ENCODE assay signal across 9 mouse cellular contexts in genomic region chr17:34911945-34912351, GRCm38 (mm10). TPM values are rescaled to one million over a fixed set of nuclear protein-coding genes. Genes with fewer than 3 reads are reported as not detected.
DNase-seq lines count a peak whose midpoint lies in the region; ATAC-seq and TF ChIP-seq lines count a peak whose summit lies in the region.
"Had no signal": no experiment of that assay in that cellular context is flagged by ENCODE, and none has a peak within 500 bp of the region (broad histone marks: within the 10 kb centered on the region; RNA-seq: fewer than 3 reads in every experiment).

No protein-coding gene starts in this region.

- no peak overlapping the region for H3K4me3 ChIP-seq in embryonic facial prominence, embryonic 11.5 days (ENCODE audit: low read depth, low read length)
- H3K4me3 ChIP-seq in heart, postnatal 0 days (ENCODE audit: low read depth, low read length): no peak overlapping the region
- no peak overlapping the region for H3K4me3 ChIP-seq in lung, embryonic 16.5 days (ENCODE audit: low read length)

- H3K4me2 ChIP-seq in embryonic facial prominence, embryonic 11.5 days (ENCODE audit: low read depth, low read length): no peak overlapping the region
- no peak overlapping the region for H3K4me2 ChIP-seq in heart, postnatal 0 days (ENCODE audit: low read depth, low read length)
- H3K4me2 ChIP-seq in lung, embryonic 16.5 days (ENCODE audit: low read depth, low read length): no peak overlapping the region

- H3K27ac ChIP-seq in embryonic facial prominence, embryonic 11.5 days (replicated peaks; ENCODE audit: low read depth, low read length): no peak overlapping the region
- no peak overlapping the region for H3K27ac ChIP-seq in heart, postnatal 0 days (ENCODE audit: low read depth)
- no peak overlapping the region for H3K27ac ChIP-seq in lung, embryonic 16.5 days (ENCODE audit: low read length)

- H3K27me3 ChIP-seq in embryonic facial prominence, embryonic 11.5 days (ENCODE audit: control insufficient read depth, insufficient read depth, low read length): no peaks in the 10 kb centered on the region
- no peaks in the 10 kb centered on the region for H3K27me3 ChIP-seq in heart, postnatal 0 days (ENCODE audit: control insufficient read depth, insufficient read depth, low read length)
- H3K27me3 ChIP-seq in lung, embryonic 16.5 days (ENCODE audit: control insufficient read depth, insufficient read depth, low read depth, low read length): no peaks in the 10 kb centered on the region

- 53% methylated on average over 5 of the region's 5 CpGs for WGBS in embryonic facial prominence, embryonic 11.5 days
- WGBS in heart, postnatal 0 days: 51% methylated on average over 5 of the region's 5 CpGs
- 44% methylated on average over 5 of the region's 5 CpGs for WGBS in lung, embryonic 16.5 days

- peak; percentile 37; the same call in 1 of the 2 replicates for ATAC-seq in embryonic facial prominence, embryonic 11.5 days (replicated peaks; ENCODE audit: insufficient number of reproducible peaks, low FRiP score, low TSS enrichment, low read depth)
- ATAC-seq in heart, postnatal 0 days (ENCODE audit: insufficient read depth, low read depth): peak; percentile 73
- ATAC-seq in lung, embryonic 16.5 days (ENCODE audit: low read depth): peak; percentile 53

- peak; percentile 89 for TF ChIP-seq CTCF in heart, postnatal 0 days (IDR thresholded peaks at IDR 0.05; ENCODE audit: low read depth)

- peaks cover 19% of the 10 kb centered on the region for H3K36me3 ChIP-seq in embryonic facial prominence, embryonic 11.5 days (replicated peaks; ENCODE audit: control insufficient read depth, insufficient read depth, low read depth, low read length)
- H3K36me3 ChIP-seq in heart, postnatal 0 days (replicated peaks; ENCODE audit: control insufficient read depth, insufficient read depth, low read length): peaks cover 72% of the 10 kb centered on the region
- peaks cover 63% of the 10 kb centered on the region for H3K36me3 ChIP-seq in lung, embryonic 16.5 days (ENCODE audit: control insufficient read depth, insufficient read depth, low read length)

- peak; percentile 94 for DNase-seq in CD4-positive, CD25-positive, alpha-beta regulatory T cell, adult 2 months (ENCODE audit: low read depth, low spot score)
- peak; percentile 91 for DNase-seq in adrenal gland, postnatal 14 days
- DNase-seq in embryonic facial prominence, embryonic 11.5 days (ENCODE audit: low spot score): peak; percentile 72
- peak; percentile 43 for DNase-seq in heart, postnatal 0 days (ENCODE audit: low spot score)
- DNase-seq in kidney, postnatal 36 days: peak; percentile 84 to 92
- DNase-seq in ovary, postnatal 14 days (ENCODE audit: low spot score): peak; percentile 82
- DNase-seq in thymus, postnatal 0 days (ENCODE audit: low spot score): peak; percentile 88

- TF ChIP-seq EP300 in heart, postnatal 0 days (IDR thresholded peaks at IDR 0.05; ENCODE audit: low read depth): no peak

- H3K9me3 ChIP-seq in embryonic facial prominence, embryonic 11.5 days (replicated peaks; ENCODE audit: control insufficient read depth, low read length): no peaks in the 10 kb centered on the region
- H3K9me3 ChIP-seq in heart, postnatal 0 days (replicated peaks; ENCODE audit: control insufficient read depth, low read length): no peaks in the 10 kb centered on the region
- no peaks in the 10 kb centered on the region for H3K9me3 ChIP-seq in lung, embryonic 16.5 days (ENCODE audit: control insufficient read depth, low read length)

- 0 out of 2 replicates have a peak, but pooled peaks cover 2% of the 10 kb centered on the region for H3K4me1 ChIP-seq in embryonic facial prominence, embryonic 11.5 days (ENCODE audit: control insufficient read depth, insufficient read depth, low read length)
- H3K4me1 ChIP-seq in heart, postnatal 0 days (ENCODE audit: control insufficient read depth, insufficient read depth): no peaks in the 10 kb centered on the region
- peaks cover 8% of the 10 kb centered on the region for H3K4me1 ChIP-seq in lung, embryonic 16.5 days (replicated peaks; ENCODE audit: control insufficient read depth, insufficient read depth, low read length)

- no peak overlapping the region for H3K9ac ChIP-seq in embryonic facial prominence, embryonic 11.5 days (replicated peaks; ENCODE audit: low read length)
- no peak overlapping the region for H3K9ac ChIP-seq in heart, postnatal 0 days (replicated peaks; ENCODE audit: low read depth, low read length)
- H3K9ac ChIP-seq in lung, embryonic 16.5 days (ENCODE audit: low read length): no peak overlapping the region

RNA-seq across cellular contexts. Expression of gene Slc44a4, which starts 2.3 kb away (rescaled TPM):
- 1.5 and 1.7 TPM in 2 replicates for total RNA-seq in adrenal gland, postnatal 14 days (2021)
- polyA plus RNA-seq in embryonic facial prominence, embryonic 11.5 days (2014; fragmentation: Nextera tagmentation; extraction: Ambion mirVana): 0.08 and 0.11 TPM in 2 replicates
- total RNA-seq in heart, postnatal 0 days (2014; rRNA removed; ENCODE audit: low replicate concordance): not detected in 2 replicates
- 0.29 TPM in 1 of 2 replicates, not detected in the other for polyA plus RNA-seq in heart, postnatal 0 days (2015; fragmentation: Nextera tagmentation; extraction: Ambion mirVana)
- 1.5 and 1.9 TPM in 2 replicates for polyA plus RNA-seq in lung, embryonic 16.5 days (2015; fragmentation: Nextera tagmentation; extraction: Ambion mirVana)
- 0.57 and 0.81 TPM in 2 replicates for polyA plus RNA-seq in thymus, postnatal 0 days (2015; fragmentation: Nextera tagmentation; extraction: Ambion mirVana)

RNA-seq across cellular contexts. Expression of gene Ehmt2, which starts 13.7 kb away (rescaled TPM):
- total RNA-seq in adrenal gland, postnatal 14 days (2021): 112 and 134 TPM in 2 replicates
- polyA plus RNA-seq in embryonic facial prominence, embryonic 11.5 days (2014; fragmentation: Nextera tagmentation; extraction: Ambion mirVana): 59.3 and 60.6 TPM in 2 replicates
- total RNA-seq in heart, postnatal 0 days (2014; rRNA removed; ENCODE audit: low replicate concordance): 80.3 and 95.8 TPM in 2 replicates
- 17.5 and 17.6 TPM in 2 replicates for polyA plus RNA-seq in heart, postnatal 0 days (2015; fragmentation: Nextera tagmentation; extraction: Ambion mirVana)
- 58.2 and 62.2 TPM in 2 replicates for polyA plus RNA-seq in lung, embryonic 16.5 days (2015; fragmentation: Nextera tagmentation; extraction: Ambion mirVana)
- polyA plus RNA-seq in thymus, postnatal 0 days (2015; fragmentation: Nextera tagmentation; extraction: Ambion mirVana): 38.6 and 47.9 TPM in 2 replicates

RNA-seq across cellular contexts. Expression of gene C2, which starts 13.9 kb away (rescaled TPM):
- 43.2 and 54.5 TPM in 2 replicates for total RNA-seq in adrenal gland, postnatal 14 days (2021)
- 0.81 and 1.6 TPM in 2 replicates for polyA plus RNA-seq in embryonic facial prominence, embryonic 11.5 days (2014; fragmentation: Nextera tagmentation; extraction: Ambion mirVana)
- total RNA-seq in heart, postnatal 0 days (2014; rRNA removed; ENCODE audit: low replicate concordance): 4.5 and 7.1 TPM in 2 replicates
- 2.9 and 3.3 TPM in 2 replicates for polyA plus RNA-seq in heart, postnatal 0 days (2015; fragmentation: Nextera tagmentation; extraction: Ambion mirVana)
- 3.2 and 4.8 TPM in 2 replicates for polyA plus RNA-seq in lung, embryonic 16.5 days (2015; fragmentation: Nextera tagmentation; extraction: Ambion mirVana)
- polyA plus RNA-seq in thymus, postnatal 0 days (2015; fragmentation: Nextera tagmentation; extraction: Ambion mirVana): 7.6 TPM in 2 replicates

RNA-seq across cellular contexts. Expression of gene Neu1, which starts 19.1 kb away (rescaled TPM):
- total RNA-seq in adrenal gland, postnatal 14 days (2021): 19.3 and 25.2 TPM in 2 replicates
- polyA plus RNA-seq in embryonic facial prominence, embryonic 11.5 days (2014; fragmentation: Nextera tagmentation; extraction: Ambion mirVana): 10.9 and 13.1 TPM in 2 replicates
- total RNA-seq in heart, postnatal 0 days (2014; rRNA removed; ENCODE audit: low replicate concordance): 30.1 and 79.2 TPM in 2 replicates
- 18.6 and 19.5 TPM in 2 replicates for polyA plus RNA-seq in heart, postnatal 0 days (2015; fragmentation: Nextera tagmentation; extraction: Ambion mirVana)
- 19.0 and 20.4 TPM in 2 replicates for polyA plus RNA-seq in lung, embryonic 16.5 days (2015; fragmentation: Nextera tagmentation; extraction: Ambion mirVana)
- 25.7 and 28.2 TPM in 2 replicates for polyA plus RNA-seq in thymus, postnatal 0 days (2015; fragmentation: Nextera tagmentation; extraction: Ambion mirVana)

RNA-seq across cellular contexts. Expression of gene Gm20547, which starts 30.1 kb away (rescaled TPM):
- total RNA-seq in adrenal gland, postnatal 14 days (2021): not detected in 2 replicates
- not detected in 2 replicates for polyA plus RNA-seq in embryonic facial prominence, embryonic 11.5 days (2014; fragmentation: Nextera tagmentation; extraction: Ambion mirVana)
- not detected in 2 replicates for total RNA-seq in heart, postnatal 0 days (2014; rRNA removed; ENCODE audit: low replicate concordance)
- not detected in 2 replicates for polyA plus RNA-seq in heart, postnatal 0 days (2015; fragmentation: Nextera tagmentation; extraction: Ambion mirVana)
- not detected in 2 replicates for polyA plus RNA-seq in lung, embryonic 16.5 days (2015; fragmentation: Nextera tagmentation; extraction: Ambion mirVana)
- polyA plus RNA-seq in thymus, postnatal 0 days (2015; fragmentation: Nextera tagmentation; extraction: Ambion mirVana): not detected in 2 replicates
- polyA plus RNA-seq: frontal cortex, adult 2 months had no signal

Comparison
In these comparisons a context has a peak if more than half of its experiments do, and no peak if none do; other contexts are left out.
1. DNase-seq: peak in every context shown above with its lines; median percentile 94 in CD4-positive, CD25-positive, alpha-beta regulatory T cell, adult 2 months; 91 in adrenal gland, postnatal 14 days; 88 in kidney, postnatal 36 days; 88 in thymus, postnatal 0 days; 82 in ovary, postnatal 14 days; 72 in embryonic facial prominence, embryonic 11.5 days; 43 in heart, postnatal 0 days.